Comparison of ENCODE assay signal across 10 mouse cellular contexts in genomic region chr6:119428611-119429010, GRCm38 (mm10). TPM values are rescaled to one million over a fixed set of nuclear protein-coding genes. Genes with fewer than 3 reads are reported as not detected.
DNase-seq lines count a peak whose midpoint lies in the region; TF ChIP-seq lines count a peak whose summit lies in the region.
"Had no signal": no experiment of that assay in that cellular context is flagged by ENCODE, and none has a peak within 500 bp of the region (broad histone marks: within the 10 kb centered on the region; RNA-seq: fewer than 3 reads in every experiment).

No protein-coding gene starts in this region.

- intact Hi-C loops in left cerebral cortex, adult 2 months (cut with DNase I) = loop anchor here (10.0 kb wide), 1 partner anchor 304 kb away; no protein-coding TSS in a partner anchor
- intact Hi-C loops in left cerebral cortex, postnatal 4 days (cut with DNase I) = no loop called here
- intact Hi-C loops in gastrocnemius, postnatal 14 days (cut with DNase I; ENCODE audit: low total_unique reads) = no loop called here

- H3K4me3 ChIP-seq in left cerebral cortex, adult 2 months = no peak overlapping the region
- H3K4me3 ChIP-seq: erythroblast, embryonic 14.5 days; limb, embryonic 13.5 days; stomach, embryonic 15.5 days had no signal

- H3K27ac ChIP-seq in left cerebral cortex, adult 2 months = no peak overlapping the region
- H3K27ac ChIP-seq: limb, embryonic 13.5 days; stomach, embryonic 15.5 days had no signal

- no peak for DNase-seq in left cerebral cortex, adult 2 months (ENCODE audit: extremely low spot score in 1 of 2, low spot score in 2 of 2)
- no peak for DNase-seq in left cerebral cortex, postnatal 4 days
- peak; percentile 72 for DNase-seq in R1 (ENCODE audit: low read depth, low spot score)
- DNase-seq in induced T-regulatory cell, adult 2 months (ENCODE audit: low read depth) = peak; percentile 71
- DNase-seq in splenic B cell, adult 2 months (ENCODE audit: low read depth, low spot score) = peak; percentile 53
- DNase-seq in left cerebral cortex, adult 8-10 months (ENCODE audit: low spot score in 2 of 2) = no peak
- no peak for DNase-seq in gastrocnemius, postnatal 14 days

- H3K36me3 ChIP-seq in splenic B cell, adult 2 months (ENCODE audit: control insufficient read depth, insufficient read depth, low read length, poor library complexity, severe bottlenecking) = no peaks in the 10 kb centered on the region

- peak; percentile 47 for TF ChIP-seq CTCF in left cerebral cortex, adult 2 months (IDR thresholded peaks at IDR 0.05)

- H3K27me3 ChIP-seq in splenic B cell, adult 2 months (ENCODE audit: control insufficient read depth, insufficient read depth, low read length, poor library complexity, severe bottlenecking) = no peaks in the 10 kb centered on the region
- H3K27me3 ChIP-seq: limb, embryonic 13.5 days; stomach, embryonic 15.5 days had no signal

RNA-seq across cellular contexts. Expression of gene Adipor2, which starts 11.1 kb away (rescaled TPM):
- 10 to 100 TPM; 39.9 to 40.9 TPM for total RNA-seq in left cerebral cortex, adult 2 months (2021)
- 10 to 100 TPM; 39.5 to 40.2 TPM for total RNA-seq in left cerebral cortex, postnatal 4 days (2021)
- 10 to 100 TPM; 41.3 to 48.9 (median 44.7) TPM for total RNA-seq in left cerebral cortex, adult 8-10 months (2022)
- 10 to 100 TPM; 53.0 to 60.4 TPM for total RNA-seq in gastrocnemius, postnatal 14 days (2021)

RNA-seq across cellular contexts. Expression of gene Fbxl14, which starts 50.9 kb away (rescaled TPM):
- total RNA-seq in left cerebral cortex, adult 2 months (2021) = 10 to 100 TPM; 35.9 to 40.4 TPM
- total RNA-seq in left cerebral cortex, postnatal 4 days (2021) = 10 to 100 TPM; 28.0 to 28.5 TPM
- total RNA-seq in left cerebral cortex, adult 8-10 months (2022) = 10 to 100 TPM; 31.1 to 35.0 (median 32.7) TPM
- 10 to 100 TPM in 1 of 2 experiments, 1 to 10 TPM in 1; 9.2 to 11.1 TPM for total RNA-seq in gastrocnemius, postnatal 14 days (2021)

Comparison
In these comparisons a context has a peak if more than half of its experiments do, and no peak if none do; other contexts are left out.
1. DNase-seq: peak in R1 (single experiment), induced T-regulatory cell, adult 2 months (single experiment) and splenic B cell, adult 2 months (single experiment); none in left cerebral cortex, adult 2 months (0 of 2), left cerebral cortex, postnatal 4 days (single experiment), left cerebral cortex, adult 8-10 months (0 of 2) and gastrocnemius, postnatal 14 days (single experiment).